Mouse (Mus musculus) CD8-positive naive resting alpha-beta T cell, adult 2 months (primary cell): Measurements from ENCODE around the gene Saa2.

Experiments
- DNase-seq, 2 experiments: peaks; one replicate each; pipeline ENCODE4 v3.0.0; 2022; ENCODE audit warnings: low read depth in 2 of 2, low spot score in 2 of 2

Saa2 gene

DNA sequence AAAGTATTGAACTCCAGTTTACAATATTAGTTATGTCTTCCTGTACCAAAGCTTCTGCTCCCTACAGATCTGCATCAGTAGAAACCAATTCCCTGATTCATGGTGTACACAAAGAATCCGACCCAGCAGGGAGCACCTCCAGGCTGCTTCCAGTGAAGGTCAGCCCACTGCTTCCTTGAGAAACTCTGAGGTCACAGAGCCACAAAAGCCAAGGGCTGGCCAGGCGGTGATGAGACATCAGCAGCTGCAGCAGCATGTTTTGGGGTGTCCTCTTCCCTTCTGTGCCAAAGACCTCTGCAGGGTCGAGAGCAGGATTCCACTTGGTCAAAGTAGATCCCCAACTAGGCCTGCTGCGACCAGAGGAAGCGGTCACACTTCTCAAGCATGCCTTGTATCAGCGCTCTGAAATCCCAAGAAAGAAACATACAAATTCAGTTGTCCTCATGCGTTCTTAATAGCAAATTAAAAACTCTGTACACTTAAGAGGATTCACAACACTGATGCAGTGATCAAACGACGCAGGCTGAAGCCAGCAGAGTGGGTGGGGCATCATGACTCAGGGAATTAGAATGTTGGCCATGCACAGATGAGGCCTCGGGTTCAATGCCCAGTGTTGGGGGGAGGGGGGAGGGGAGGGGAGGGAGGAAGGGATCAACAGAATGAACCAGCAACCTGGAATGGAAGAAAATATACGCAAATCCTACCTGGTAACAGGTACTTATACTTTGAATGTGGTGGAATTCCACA is 9.6 kb downstream of the Saa2 start:
- DNase-seq = no peak

DNA sequence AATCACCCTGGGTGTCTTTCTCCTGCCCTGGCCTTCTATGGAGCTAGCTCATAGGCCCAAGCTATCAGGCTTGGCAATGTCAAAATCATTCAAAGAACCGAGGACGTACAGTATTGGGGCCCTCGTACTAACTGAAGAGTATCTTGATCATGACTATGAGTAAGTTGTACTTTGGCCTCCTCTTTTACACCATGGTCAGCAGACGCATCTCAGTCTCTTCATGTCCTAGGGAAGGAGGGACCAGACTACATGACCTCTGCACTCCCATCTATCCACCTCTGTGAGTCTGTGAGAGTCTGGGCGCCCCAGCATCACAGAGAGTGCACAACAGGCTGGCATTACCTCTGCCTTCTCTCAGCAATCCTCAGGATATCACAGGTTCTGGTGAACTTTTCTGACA is 11.0 kb downstream of the Saa2 start:
- DNase-seq = no peak

DNA sequence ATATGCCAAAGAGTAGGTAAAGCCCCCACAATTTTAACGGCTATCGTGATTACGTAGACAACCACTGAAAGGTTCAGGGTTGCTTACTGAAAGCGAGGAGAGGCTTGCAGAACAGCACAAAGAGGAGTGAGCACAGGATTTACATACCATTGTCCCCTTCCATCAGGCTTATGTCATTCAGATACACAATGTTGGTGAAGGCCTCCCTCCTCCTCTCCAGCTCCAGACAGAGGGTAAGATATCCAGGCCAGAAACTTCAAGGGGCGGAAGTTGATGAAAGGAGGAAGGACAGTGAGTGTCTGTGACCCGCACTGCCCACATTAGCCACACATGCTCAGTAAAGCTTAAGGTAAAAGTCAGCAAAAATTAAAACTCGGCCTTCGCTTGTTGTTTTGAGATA is 13.1 kb downstream of the Saa2 start:
- DNase-seq = no peak

DNA sequence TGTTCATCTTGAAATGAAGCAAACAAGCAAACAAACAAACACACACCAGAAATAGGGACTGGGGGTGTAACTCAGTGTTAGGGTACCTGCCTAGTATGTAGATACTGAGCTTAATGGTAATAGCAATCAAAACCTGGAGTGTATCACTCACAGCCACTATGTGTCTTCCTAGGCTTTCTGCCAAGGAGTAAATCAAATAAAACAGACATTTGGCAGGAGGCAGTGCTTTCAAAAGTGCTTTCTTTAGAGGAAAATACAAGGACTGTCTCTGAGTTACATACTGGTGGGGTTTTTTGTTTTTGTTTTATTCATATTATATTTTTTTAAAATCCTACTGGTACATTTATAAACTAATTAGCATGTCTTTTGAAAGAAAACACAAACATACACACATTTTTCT is 15.8 kb downstream of the Saa2 start:
- DNase-seq = no peak

DNA sequence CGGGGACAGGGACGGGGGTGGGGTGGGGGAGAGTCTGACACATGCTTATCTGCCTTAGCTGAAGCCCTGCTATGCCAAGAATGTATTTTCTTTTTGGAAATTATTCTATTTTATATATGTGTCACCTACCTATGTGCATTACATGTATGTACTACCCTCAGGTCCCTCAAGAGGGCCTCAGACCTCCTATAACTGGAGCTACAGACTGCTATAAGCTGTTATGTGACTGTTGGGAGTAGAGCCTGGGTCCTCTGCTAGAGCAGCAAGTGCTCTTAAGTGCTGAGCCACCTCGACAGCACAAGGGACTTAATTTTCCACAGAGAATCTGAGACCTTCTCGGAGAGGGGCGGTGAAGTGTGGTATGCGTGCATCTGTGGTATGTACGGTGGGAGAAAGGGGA is 16.9 kb downstream of the Saa2 start:
- no peak for DNase-seq

DNA sequence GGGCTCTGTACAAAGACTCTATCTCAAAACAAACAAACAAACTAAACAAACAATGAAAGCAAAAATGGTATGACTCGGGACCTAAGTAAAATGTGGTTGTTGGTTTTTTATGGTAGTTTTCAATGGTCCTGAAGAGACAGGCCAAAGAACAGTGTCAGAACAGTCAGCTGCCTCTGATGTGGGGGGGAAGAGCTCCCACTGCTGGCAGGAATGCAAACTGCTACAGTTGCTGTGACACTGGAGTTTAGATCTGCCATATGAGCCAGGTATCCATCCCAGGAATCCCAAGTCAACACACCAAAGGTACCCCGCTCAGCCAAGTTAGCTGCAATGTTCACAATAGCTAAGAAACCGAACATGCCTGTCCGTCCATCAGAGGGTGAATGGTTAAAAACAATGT is 19.1 kb downstream of the Saa2 start:
- peak; percentile 2 to 14 for DNase-seq

DNA sequence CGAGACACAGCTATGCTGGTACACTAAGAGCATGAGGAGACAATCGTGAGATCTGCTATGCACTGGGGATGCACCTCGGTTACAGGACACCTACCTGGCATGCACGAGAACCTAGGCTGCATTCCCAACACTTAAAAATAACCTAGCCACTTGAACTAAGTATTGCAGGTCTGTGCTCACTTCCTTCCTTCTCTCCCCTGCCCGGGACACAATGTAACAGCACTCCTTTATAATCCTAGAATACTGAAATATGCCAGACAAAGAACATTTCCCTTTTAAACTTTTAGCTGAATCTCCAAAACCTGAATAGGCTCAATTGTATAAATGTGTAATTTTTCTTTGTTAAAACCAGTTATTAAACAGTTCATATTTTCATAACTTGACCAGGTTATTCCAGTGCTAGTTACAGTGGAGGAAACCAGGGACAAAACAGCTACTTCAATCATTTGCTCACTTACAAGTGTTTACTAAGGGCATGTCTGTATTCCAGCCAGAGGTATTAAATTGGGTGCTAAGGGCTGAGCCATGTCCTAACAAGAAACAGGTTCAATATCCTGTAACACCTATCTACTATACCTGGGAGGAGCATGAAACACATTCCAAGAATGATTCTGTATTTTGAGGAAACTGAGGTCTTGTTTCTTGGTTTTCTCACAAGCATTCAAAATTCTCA is 37.7 kb downstream of the Saa2 start:
- DNase-seq = no peak

DNA sequence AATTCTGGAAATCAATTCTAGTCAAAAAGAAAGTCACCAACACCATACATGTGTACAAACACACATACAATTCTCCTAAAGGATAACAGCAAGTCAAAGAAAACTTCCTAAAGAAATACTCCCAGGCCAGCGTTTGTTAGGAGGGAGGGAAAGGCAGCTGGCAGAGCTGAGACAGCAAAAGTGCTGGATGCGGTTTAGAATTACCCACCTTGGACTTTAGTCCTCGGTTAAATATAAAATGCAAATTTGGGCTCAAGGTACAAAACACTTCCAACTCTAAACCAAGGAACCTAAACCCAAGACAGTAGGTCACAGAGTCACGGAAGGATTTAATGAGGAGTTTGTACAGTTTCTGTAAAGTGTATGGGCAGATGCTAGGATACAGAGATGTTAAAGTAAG is 42.3 kb downstream of the Saa2 start:
- no peak for DNase-seq

DNA sequence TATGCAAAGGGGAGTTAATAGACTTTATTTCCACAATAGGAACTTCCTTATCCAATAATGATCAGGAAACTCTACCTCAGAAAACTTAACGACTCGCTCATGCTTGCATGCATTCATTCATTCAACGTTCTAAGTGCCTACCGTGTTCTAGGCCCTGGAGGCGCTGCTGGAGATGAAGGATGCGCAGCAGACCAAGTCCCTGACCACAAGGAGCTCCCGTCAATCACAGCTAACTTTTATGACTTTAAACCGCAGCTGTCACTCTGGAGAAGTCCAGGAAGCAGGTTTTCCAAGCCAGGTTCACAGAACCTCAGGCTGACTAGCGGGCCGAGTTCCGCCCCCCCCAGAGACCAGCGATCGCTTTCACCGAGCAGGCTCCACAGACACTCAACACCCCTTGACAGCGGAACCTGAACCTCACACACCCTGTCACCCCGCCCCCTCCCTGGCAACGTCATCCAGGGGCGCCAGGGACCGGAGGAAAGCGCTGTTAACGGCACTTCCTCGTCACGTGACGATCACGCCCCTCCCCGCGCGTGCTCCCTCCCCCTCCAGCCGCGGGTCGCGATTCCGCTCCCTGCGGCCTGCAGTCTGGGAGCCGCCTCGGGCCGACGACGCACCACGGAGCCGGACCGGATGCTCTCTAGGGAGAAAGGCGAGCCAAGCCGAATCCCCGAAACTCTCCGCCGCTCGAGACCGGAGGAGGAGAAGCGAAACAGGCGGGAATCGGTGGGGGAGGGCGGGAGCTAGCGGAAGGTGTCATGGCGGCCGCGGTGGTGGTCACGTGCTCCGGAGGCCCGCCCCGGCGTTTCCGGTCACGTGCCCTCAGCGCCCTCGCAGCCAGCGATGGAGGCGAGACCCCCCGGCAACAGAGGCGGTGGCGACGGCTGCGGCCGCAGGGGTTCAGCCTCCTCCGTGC is 44.0 kb downstream of the Saa2 start, which contains the start of the genes Hps5 and Gtf2h1:
Gene Hps5 (minus strand): TSS at position 778 of the 919 bp plus-strand sequence.
Gene Gtf2h1 (plus strand): TSS at position 817 of the 919 bp plus-strand sequence.
- DNase-seq = peak; percentile 97 to 99

DNA sequence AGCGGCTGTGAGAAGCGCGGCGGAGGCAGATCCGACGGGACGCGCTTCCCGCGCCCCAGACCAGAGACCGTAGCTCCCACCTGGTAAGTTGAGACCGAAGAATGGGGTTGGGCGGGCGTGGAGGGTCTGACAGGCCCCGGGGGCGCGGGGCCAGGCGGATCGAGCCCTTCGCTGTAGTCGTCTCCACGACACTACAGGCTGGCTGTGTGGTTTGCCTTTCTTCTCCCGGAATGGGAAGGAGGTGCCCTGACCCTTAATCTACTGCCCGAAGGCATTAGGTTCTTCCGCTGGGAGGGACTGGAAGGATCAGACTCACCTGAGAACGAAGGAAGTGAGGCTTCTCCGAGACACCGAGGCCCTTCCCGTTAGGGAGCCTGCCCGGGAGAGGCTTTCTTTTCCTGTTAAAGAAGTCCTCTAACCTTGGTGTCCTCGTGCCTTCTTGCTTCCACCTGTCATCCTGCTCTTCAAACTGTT is 44.7 kb downstream of the Saa2 start:
- DNase-seq = no peak

DNA sequence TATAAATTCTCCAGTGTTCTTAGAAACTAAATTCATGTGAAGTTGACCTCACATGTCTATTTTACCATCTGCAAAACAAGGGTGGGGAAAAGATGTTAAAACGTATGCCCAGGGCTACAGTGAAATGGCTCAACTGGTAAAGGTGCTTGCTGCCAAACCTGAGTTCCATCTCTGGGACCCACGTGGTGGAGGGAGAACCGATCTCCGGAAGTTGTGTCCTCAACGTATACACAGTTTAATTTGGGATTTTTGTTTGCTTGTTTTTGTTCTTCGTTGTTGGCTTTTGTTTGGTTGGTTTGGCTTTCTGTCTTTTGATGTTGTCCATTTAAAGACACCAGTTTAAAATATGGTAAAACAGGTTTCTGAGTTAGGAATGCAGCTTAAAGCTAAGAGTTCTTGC is 45.2 kb downstream of the Saa2 start:
- no peak for DNase-seq
